Mouse (Mus musculus): ENCODE data around the gene Orc1. TPM values are rescaled to one million over a fixed set of nuclear protein-coding genes. Genes with fewer than 3 reads are reported as not detected.

Gene Orc1
- polyA plus RNA-seq, 1 experiment from 2014 or later: 10.8 TPM

DNA sequence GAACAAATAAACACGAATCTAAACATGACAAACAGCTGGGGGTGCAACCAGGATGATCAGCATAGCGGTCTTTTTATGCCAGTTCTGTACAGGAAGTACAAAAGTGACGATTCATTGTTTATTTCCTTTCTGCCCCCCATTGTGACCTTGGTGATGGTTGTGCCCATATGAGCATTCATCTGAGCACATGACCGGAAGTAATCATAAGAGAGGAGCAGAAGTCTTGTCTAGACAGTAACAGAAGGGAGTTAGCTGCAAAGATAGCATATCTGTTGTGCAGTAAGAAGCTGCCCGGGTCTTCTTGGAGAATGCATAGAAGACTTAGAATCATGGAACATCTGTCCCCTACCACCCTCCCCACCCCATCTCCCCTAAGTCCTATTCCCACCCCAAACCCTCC is 59.5 kb downstream of the Orc1 start:
- Histone ChIP-seq H3K27me3 (no peaks in the 10 kb centered on the region), H3K9me3 (no peaks in the 10 kb centered on the region), H3K9ac (no peak overlapping the region), H3K36me3 (peaks cover 40% of the 10 kb centered on the region), H3K4me3 (no peak overlapping the region), H3K4me1 (no peaks in the 10 kb centered on the region), H3K27ac (no peak overlapping the region), H3K4me2 (no peak overlapping the region)
- WGBS: 69% methylated on average over 5 of the region's 5 CpGs
- no peak for ATAC-seq (ENCODE audit: borderline replicate concordance, extremely low read depth, low FRiP score, low TSS enrichment)

DNA sequence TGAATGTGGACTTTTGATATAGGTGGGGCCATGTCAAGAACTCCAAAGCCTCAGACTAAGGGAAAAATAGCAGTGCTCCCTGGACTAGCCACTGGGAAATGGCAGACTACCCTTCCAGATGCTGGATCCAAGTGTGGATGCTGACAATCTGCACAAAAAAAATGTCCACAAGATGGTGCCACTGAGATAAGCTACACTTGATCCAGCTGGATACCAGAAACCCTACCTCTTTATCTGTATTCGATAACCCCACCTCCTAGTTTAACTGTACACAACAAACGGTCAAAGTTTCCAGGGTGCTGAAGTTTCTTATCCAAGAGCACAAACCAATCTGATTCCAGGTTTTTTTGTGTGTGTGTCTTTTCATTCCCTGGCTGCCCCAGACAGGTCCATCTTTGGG is 85.2 kb downstream of the Orc1 start:
- no peaks in the 10 kb centered on the region for H3K27me3 ChIP-seq
- ATAC-seq (ENCODE audit: borderline replicate concordance, extremely low read depth, low FRiP score, low TSS enrichment): no peak
- WGBS: 57% methylated on average over 2 of the region's 2 CpGs

More for the DNA sequence above, 85.2 kb downstream of the Orc1 start:
- H3K9ac ChIP-seq: no peak overlapping the region
- H3K4me3 ChIP-seq: no peak overlapping the region
- H3K36me3 ChIP-seq: 0 out of 2 replicates have a peak, but pooled peaks cover 11% of the 10 kb centered on the region
- no peak overlapping the region for H3K4me2 ChIP-seq
- H3K4me1 ChIP-seq: no peaks in the 10 kb centered on the region
- H3K27ac ChIP-seq: no peak overlapping the region
- no peaks in the 10 kb centered on the region for H3K9me3 ChIP-seq

Other genes starting within 250 kb of the Orc1 start
- gene Shisal2a, start 196.1 kb upstream of the Orc1 start, polyA plus RNA-seq (2015; fragmentation: Nextera tagmentation; extraction: Ambion mirVana): 0.36 and 0.88 TPM in 2 replicates
- gene Gpx7, start 172.5 kb upstream of the Orc1 start, polyA plus RNA-seq (2015; fragmentation: Nextera tagmentation; extraction: Ambion mirVana): 86.3 and 88.2 TPM in 2 replicates
- gene Tut4, start 120.0 kb upstream of the Orc1 start, polyA plus RNA-seq (2015; fragmentation: Nextera tagmentation; extraction: Ambion mirVana): 60.1 and 60.7 TPM in 2 replicates
- 90.2 and 90.9 TPM in 2 replicates for gene Prpf38a, start 87 bp upstream of the Orc1 start, polyA plus RNA-seq (2015; fragmentation: Nextera tagmentation; extraction: Ambion mirVana)
- 31.1 and 32.2 TPM in 2 replicates for gene Cc2d1b, start 40.5 kb downstream of the Orc1 start, polyA plus RNA-seq (2015; fragmentation: Nextera tagmentation; extraction: Ambion mirVana)
- gene 3110021N24Rik, start 140.2 kb downstream of the Orc1 start, polyA plus RNA-seq (2015; fragmentation: Nextera tagmentation; extraction: Ambion mirVana): 1.8 and 2.0 TPM in 2 replicates
- gene Zfyve9, start 201.4 kb downstream of the Orc1 start, polyA plus RNA-seq (2015; fragmentation: Nextera tagmentation; extraction: Ambion mirVana): 4.6 and 5.1 TPM in 2 replicates

Measured in lung, embryonic 15.5 days (tissue).